Mouse (Mus musculus) left cerebral cortex, postnatal 25 days (tissue): ENCODE results near the gene Cdc42ep2. TPM values are rescaled to one million over a fixed set of nuclear protein-coding genes. Genes with fewer than 3 reads are reported as not detected.

ENCODE experiments used
- DNase-seq, 2 experiments: peaks; one replicate each; pipeline ENCODE4 v3.0.0; 2022; ENCODE audit warnings: low spot score in 2 of 2, mixed read lengths in 1 of 2
- intact Hi-C: fragments of 180-260 bp; cut with DNase I; formaldehyde crosslinking; loops from one replicate; pipeline ENCODE4 v1.15.1; 2025
- total RNA-seq, 2 experiments: library from RNA; stranded (reverse); gene quantifications; 2 replicates each; pipeline ENCODE4 v1.2.3; 2021

Gene Cdc42ep2
- total RNA-seq, 2 experiments from 2014 or later: 6.2 to 6.6 TPM

GRCm38 (mm10) chr19:5922963-5923362, 1.7 kb downstream of the Cdc42ep2 start:
- DNase-seq: no peak
- intact Hi-C loops: loop anchor here (5.0 kb wide), 1 partner anchor 119 kb away; no protein-coding TSS in a partner anchor

GRCm38 (mm10) chr19:5922119-5922942, 2.3 kb downstream of the Cdc42ep2 start:
- no peak for DNase-seq
- intact Hi-C loops: loop anchor here (5.0 kb wide), 1 partner anchor 120 kb away; no protein-coding TSS in a partner anchor

GRCm38 (mm10) chr19:5921715-5922114, 2.9 kb downstream of the Cdc42ep2 start:
- DNase-seq: no peak
- intact Hi-C loops: loop anchor here (5.0 kb wide), 1 partner anchor 121 kb away; no protein-coding TSS in a partner anchor

GRCm38 (mm10) chr19:5913007-5913719, 11.5 kb downstream of the Cdc42ep2 start, which contains the start of gene Dpf2:
TSS of gene Dpf2 (minus strand) at chr19:5913010.
- intact Hi-C loops: no loop called here
- DNase-seq: no peak

DNA sequence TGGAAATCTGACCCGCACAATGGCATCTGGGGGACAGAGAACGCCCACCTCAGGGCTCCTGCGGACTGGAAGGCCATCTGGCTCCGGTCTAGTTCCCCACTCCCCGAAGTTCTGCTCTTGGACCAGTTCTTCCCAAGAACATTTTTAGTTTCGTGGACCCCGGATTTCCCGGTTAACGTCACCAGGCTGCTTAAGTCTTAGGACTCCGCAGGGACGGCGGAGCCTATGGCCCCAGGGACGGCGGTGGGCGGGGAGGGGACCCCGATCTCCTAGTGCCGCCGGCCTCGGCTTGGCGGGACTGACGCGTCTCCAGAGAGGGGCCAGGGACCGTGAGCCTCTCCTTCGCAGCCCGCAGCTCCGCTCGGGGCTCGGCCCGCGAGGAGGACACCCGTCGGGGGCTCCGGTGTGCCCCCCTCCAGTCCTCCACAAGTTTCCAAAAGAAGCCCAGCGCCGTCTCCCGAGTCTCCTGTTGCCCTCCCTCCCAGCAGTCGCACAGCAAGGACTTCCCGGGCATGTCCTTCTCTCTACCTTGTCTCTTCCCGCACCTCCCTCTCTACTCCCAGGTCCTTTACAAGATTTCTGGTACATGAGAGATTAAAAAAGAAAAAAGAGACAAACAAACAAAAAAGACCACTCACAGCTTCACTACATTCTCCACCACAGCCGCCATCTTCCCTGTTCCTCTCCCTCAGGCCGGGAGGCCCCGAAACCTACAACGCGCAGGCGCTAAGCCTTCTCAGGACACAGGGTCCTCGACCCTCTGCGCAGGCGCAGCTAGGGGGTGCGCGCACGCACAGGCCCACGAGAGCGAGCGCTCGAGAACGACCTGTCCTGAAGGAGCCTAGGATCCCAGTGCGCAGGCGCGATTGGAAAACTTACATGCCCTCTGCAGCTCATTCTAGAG, 12.3 kb downstream of the Cdc42ep2 start:
- intact Hi-C loops: no loop called here
- DNase-seq: peak; percentile 99

DNA sequence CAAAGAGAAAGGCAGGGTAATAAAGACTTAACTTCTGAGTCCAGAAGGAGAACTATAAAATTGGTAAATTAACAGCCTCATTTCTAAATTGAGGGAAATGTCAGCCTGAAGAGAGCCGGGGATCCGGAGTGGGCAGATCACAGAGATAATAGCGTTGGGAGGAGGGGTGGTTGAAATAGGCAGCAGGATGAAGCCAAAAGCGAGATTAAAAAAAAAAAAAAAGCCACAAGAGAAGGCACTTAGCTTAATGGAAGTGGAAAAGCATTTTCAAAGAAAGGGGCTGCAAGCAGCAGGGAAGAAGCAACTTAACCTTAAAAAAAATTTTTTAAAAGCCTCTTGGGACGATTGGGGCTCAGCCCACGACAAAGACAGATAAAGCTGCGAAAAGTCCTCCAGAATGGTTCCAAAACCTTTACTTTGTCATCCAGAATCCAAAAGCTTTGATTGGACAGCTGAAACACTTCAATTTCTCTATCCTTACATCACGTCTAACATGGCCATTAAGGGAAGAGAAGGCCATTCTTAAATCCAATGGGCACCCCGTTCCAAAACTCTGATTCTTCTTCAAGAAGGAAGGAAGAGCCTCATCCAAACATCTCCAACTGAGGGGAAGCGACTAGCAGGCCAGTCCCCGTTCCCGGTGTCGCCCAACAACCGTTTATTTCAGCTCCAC, 13.1 kb downstream of the Cdc42ep2 start:
- no peak for DNase-seq
- intact Hi-C loops: no loop called here

DNA sequence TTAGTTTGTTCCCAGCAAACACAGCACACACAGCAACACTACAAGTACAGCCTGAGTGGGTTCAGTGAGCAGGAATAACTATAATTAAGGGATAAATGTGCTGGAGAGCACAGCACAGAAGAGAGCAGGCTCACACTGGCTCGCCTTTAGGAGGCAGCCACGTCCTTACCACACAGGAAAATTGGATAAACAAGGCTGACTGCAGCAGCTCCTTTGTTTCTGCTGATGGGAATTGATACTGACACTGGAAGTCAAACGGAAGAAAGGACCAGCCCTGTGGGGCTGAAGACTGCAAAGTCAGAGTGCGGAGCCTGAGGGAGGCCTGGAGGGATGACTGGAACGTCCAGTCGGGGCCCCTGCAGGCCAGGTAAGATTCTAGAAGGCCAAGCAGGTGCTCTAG, 14.4 kb downstream of the Cdc42ep2 start:
- intact Hi-C loops: no loop called here
- DNase-seq: no peak

DNA sequence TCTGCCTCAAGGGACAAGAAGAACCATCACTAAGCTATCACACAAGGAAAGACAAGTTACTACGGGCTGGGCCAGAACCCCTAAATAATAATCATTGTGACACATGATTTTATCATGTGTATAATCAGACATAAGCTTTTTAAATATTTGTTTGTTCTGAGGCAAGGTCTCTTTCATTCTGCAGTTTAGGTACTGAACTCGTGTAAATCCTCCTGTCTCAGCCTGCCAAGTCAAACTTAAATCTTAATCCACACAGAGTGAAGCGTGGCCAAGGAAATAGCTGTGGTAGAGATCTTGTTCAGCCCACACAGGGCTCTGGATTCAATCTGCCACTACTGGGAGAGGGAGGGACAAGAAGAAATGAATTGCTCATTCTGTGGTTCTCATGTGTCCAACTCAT, 17.3 kb downstream of the Cdc42ep2 start:
- no peak for DNase-seq
- intact Hi-C loops: no loop called here

DNA sequence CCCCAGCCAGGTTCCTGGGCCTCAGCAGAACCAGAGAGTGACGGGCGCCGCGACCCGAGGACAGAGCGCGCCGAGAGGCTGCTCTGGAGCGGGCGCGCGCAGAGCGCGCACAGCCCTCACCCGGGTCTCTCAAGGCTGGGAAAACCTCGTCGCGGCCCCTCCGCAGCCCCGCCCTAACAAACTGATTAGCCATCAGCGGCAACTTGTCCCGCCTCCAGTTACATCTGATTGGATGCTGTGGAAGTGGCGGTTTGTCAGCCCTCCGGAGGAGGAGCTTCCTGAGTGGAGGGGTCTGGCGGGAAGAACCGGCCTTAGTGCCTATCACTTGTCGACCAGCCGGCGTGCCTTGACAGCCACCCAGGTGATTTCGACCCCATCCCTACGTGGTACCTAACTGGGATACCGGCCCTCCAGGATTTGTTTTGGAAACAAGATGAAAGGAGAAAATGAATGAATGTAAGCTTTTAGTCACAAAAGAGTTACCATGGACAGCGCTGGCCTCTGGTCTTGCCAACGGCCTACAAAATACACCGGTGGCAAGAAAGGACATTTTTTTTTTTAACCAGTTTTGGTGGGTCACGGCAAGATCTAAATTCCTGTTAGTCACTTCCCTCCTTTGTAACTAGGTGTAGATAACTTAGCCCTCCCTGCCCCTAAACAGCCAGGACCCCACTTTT, 30.5 kb downstream of the Cdc42ep2 start, which contains the start of gene Tigd3:
Gene Tigd3, minus strand, starts transcription at position 148 of the 677 bp plus-strand sequence.
- intact Hi-C loops: no loop called here
- peak; percentile 95 to 98 for DNase-seq

DNA sequence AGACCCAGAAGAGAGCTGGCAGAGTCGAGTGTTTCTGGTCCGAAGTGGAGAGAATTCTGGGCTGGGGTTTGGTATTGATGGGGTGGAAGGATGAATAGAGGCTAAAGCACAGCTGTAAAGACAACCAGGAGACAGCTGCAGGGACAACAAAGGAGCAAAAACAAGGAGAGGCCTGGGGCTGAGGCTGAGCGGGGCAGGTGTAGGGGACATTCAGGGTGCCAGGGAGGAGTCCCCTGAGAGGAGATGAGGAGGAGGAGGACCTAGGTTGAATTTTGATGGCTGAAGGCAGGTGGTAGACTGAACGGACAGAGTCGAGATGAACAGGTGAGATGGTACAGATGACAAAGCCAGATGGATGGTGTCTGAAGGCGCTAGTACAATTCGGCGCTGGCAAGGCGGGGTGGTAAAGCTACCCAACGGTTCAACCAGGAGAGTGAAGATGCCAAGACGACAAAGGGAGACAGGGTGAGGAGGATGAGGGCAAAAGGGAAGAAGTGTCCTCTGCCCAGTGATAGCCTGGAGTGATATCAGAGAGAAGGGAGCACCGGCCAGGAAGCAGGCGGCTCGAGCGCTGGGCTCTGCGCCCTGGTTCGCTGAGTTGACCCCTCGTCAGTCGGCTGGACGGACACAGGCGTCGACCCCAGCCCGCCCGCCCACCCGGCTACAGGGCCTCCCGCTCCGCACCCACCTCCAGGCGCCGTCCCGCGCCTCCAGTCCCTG, 31.2 kb downstream of the Cdc42ep2 start:
- intact Hi-C loops: no loop called here
- no peak for DNase-seq

DNA sequence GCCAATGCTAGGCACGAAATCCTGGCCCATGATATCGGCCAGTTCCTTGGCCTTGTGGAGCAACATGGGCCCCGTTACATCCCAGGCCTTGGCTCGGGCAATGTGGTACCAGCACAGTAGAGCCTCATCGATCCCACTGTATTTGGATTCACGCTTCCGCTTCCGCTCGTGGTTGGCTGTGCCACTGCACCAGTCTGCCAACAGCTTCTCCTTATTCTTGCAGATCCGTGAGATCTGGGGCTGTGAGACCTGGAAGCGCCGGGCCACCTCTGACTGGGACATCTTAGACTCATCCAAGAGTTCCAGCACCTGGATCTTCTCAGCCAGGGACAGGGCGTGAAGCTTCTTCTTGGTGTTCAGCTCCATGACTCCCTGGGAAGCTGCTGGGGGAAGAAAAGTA, 31.9 kb downstream of the Cdc42ep2 start:
- no peak for DNase-seq
- intact Hi-C loops: no loop called here

DNA sequence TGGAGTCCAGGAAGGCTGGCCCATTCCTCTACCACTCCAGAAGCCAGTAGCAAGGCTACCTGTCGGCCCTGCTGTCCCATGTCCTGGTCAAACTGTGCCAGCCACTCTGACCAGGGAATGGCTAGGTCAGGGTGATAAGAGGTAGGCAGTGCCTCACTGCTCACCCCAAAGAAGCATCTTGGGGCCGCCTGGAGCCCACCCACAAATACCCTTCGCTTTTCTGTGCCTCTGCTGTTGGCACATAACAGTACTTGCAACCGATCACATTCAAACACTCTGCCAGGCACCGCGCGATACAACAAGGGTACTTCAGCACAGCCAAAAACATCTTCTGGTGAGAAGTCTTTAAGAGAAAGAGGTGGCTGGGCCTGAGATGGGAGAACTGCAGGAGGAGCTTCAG, 32.4 kb downstream of the Cdc42ep2 start:
- no peak for DNase-seq
- intact Hi-C loops: no loop called here

DNA sequence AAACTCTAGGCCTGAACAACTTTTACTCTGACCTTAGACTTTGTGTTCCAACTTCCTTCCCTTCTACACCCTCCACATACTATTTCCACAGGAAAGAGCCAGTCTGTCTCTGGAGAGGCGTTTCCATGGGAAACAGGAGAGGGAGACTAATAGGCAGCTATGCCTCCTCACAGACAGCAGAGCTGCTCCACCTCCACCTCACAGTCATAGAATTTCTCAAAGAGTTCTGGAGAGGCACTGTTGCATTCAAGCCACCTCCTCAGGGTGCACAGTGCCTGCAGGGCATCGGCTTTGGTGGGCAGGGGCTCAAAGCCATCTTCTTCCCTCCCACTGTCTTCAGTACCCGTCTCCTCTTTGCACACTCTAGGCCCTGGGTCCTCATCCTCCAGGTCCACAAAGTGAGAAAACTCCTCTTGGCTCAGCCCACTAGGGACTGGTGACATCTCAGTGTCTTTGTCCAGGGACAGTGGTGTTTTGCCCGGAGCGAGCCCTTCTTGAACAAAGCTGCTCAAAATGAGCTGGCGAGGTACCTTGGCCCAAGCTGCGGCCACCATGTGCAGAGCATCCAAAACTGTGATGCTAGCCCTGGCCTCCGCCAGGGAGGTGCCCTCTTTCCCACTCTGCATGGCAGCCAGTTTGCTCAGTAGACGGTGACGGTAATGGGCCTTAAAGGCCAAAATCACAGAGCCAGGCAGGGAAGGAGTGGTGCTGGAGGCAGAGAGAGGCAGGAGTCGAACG, 32.9 kb downstream of the Cdc42ep2 start:
- DNase-seq: no peak
- intact Hi-C loops: no loop called here

GRCm38 (mm10) chr19:5889211-5889610, 35.4 kb downstream of the Cdc42ep2 start:
- DNase-seq: no peak
- intact Hi-C loops: no loop called here

DNA sequence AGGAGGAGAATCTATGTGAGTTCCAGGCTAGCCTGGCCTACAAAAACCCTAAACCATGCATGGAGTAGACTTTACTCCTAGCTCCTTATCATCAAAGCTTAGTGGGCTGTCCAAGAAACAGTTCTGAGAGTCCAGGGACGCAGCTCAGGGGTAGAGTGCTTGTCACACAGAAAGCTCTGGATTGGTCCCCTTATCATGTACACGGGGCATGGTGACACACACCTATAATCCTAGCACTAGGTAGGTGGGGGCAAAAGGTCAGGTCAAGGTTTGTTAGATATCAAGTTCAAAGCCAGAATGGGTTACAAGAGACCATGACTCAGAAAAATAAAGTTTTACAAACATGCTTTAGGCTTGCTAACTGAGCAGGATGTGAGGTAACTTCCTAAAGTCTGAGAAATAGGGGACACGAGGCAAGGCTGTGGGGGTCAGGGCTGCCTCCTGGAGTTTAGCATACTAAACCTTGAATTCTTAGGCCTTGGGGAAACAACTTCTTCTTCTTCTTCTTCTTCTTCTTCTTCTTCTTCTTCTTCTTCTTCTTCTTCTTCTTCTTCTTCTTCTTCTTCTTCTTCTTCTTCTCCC, 37.3 kb downstream of the Cdc42ep2 start:
- intact Hi-C loops: no loop called here
- DNase-seq: no peak

DNA sequence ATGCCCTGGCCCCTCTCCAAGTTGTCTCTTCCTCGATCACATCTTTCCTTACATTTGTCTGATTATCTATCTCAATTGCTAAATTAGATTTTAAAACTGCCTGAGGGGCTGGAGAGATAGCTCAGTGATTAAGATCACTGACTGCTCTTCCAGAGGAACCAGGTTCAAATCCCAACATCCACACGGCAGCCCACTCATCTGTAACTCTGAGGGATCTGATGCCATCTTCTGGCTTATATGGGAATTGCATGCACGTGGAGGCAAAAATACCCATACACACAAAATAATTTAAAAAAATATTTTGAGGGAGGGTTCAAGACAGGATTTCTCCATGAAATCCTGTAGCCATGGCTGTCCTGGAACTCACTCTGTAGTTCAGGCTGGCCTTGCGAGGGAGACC, 38.8 kb downstream of the Cdc42ep2 start:
- intact Hi-C loops: no loop called here
- DNase-seq: no peak

DNA sequence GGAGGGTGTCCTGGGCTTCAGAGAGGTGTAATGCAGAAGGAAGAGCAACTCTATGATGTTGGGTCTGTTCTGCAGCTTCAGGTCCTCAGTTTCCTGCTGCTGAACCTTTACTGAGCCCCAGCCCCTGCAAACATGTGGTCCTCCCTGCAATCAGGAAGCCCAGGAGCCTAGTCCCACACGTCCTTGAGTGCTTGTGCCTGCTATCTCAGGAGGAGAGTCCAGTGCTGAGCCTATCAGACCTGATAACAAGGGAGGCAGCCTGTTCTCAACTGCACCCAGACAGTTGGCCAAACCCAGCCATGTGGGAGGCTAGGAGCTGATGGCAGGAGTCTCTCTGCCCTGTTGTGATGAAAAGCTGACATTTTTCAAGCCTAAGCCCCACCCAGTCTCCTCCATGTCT, 40.7 kb downstream of the Cdc42ep2 start:
- DNase-seq: no peak
- intact Hi-C loops: no loop called here
